Mouse (Mus musculus): ENCODE results near the gene Sdhb.
A peak's percentile ranks its signal among the peaks of the same experiment; 100 is the strongest.

The Sdhb gene

DNA sequence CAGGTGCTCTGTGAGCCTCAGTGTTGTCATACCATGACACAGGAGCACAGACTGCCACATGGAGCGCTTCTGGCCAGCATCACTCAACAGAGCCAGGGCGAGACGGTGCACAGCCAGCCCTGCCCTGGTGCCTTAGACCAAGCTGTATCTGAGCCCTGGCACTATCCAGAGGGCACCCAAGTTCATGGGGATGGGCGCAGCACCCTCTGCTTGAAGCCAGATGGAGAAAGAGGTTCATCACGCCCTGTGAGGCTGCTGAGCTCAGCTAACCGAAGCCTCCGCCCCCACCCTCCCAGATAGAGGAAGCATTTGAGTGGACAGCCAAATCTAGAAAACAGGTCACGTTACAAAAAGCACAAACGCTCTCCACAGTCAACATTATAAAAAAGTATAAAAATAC, 55.3 kb downstream of the Sdhb start:
- peak; percentile 34 for DNase-seq

DNA sequence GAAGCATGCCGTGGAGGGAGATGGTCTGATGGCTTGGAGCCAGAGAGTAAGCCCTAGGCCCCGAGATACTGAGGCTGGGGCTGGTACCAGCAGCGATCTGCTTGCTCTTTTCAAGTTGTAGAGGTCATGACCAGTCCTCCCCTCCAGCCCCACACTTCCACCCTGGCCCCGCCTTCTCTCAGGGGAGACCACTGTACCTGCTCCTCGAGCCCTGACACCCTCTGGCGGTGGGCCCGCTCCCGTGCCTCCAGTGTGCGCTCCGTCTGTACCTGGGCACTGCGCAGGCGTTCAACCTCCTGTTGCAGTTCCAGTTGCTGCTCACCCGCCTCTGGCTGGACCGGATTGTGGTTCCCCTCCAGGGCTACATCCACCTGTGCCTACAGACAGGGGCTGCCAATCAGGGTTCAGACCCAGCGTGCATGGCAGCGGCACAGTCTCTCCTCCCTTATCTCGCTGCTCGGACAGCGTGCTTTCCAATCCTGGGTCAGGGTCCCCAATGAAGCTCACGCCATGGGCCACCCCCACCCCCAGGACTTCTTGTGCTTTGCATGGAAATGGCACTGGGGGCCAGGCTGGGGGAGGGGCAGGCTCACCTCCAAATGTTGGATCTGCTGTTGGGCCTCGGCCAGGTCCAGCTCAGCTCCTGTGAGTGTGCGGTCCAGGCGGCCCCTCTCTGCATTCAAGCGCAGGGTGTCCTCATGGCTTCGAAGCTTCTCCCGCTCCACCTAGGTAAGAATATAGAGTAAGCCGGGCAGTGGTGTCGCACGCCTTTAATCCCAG, 56.8 kb downstream of the Sdhb start:
- DNase-seq: peak; percentile 56

DNA sequence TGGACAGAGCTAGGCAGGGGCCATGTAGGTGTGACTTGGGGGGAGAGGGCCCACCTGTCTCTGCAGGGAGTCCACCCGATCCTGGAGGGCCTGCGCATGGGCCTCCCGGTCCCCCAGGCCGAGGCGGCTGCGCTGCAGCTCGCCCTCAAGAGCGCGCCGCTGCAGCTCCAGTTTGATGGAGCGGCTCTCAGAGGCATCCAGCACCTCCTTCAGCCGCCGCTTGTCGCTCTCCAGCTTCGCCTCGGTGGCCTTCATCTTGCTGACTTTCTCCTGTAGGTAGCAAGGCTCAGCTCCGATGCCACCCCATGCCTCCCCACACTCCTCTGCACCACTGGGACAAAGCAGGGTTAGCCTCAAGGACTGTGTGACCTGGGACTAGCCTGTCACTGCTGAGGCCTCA, 59.2 kb downstream of the Sdhb start:
- peak; percentile 33 for DNase-seq

DNA sequence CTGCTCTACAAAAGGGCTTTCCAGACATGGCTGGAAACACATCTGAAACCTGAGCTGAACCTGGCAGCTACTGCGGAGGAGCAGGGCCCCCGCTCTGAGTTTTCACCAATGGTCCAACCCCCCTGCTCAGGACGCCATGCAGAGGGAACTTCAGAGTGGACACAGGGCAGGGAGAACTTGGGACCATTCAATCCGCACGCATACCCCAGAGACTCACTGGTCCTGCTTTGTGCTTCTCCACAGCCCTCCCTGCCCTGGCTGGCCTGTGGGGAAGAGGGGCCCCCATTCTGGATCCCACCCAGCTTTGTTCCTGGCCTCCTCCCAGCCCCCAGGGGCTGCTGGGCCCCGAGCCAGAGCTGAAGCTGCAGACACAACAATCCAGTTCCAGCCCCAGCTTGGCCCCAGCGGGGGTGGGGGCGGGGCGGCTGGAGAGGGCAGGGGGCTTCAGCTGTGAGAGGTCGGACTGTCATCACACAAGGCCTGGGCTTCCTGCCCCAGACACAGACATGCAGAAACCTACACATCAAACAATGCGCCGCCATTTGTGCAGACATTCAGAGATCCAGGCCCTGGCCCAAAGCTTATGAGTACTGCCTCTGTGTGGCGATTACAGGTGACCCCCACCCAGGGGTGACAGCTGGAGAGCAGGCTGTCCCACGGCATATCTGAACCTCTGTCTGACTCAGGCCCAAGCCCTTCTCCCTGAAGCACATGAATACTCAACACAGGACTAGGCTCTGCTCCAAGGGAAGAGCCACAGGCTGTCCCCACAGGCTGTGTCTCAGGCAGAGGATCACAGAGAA, 60.0 kb downstream of the Sdhb start:
- DNase-seq: peak; percentile 62

DNA sequence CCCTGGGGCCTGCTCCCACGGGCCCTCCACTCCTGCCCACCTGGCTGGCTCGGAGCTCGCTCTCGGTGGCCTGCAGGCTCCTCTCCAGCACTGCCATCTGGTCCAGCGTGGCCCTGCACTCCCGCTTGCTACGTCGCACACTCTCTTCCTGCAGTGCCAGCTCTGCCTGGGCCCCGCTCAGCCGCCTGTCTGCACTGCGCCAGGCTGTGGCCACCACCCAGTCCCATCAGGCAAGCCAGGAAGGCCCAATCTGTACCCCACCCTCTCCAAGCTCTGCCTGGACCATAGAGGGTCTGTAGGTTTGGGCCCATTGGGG, 60.6 kb downstream of the Sdhb start:
- peak; percentile 77 for DNase-seq

DNA sequence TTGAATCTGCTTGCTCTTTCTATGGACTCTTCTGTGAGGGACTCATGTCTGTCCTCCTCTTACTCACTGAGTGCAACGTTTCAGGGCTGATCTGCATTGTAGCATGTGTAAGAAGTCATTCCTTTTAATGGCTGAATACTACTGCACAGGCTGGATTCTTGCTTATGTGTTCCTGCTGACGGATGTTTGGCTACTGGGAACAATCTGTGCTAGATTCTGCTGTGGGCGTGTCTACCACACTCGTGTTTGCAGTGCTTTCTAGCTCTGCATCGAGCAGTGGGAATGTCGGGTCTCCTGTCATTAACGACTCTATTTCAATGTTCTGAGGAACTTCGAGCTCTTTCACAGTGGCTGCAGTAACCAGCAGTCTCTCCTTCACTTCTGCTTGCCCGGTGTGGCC, 63.0 kb downstream of the Sdhb start:
- no peak for DNase-seq

DNA sequence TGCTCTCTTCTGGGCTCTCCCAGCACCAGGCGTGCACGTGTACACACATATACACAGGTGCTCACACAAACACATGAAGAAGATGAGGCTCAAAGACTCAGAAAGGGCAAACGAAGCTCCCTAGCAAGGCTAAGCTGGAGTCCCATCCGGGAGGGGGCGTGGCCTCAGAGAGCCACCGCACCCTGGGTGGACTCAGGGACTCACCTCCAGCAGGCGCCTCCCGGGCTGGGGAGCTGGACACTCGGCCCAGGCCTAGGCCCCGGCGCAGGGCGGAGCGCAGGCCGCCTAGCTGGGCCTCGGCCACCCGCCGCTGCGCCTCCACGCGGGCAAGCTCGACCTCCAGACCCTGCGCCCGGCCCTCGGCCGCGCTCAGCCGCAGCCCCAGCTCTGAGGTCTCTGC, 64.0 kb downstream of the Sdhb start:
- DNase-seq: no peak

All from cerebellum, adult 11-12 months (tissue).